Mouse (Mus musculus) CD4-positive, CD25-positive, alpha-beta regulatory T cell (primary cell): ENCODE measurements around the gene Tnip1. TPM values are rescaled to one million over a fixed set of nuclear protein-coding genes. Genes with fewer than 3 reads are reported as not detected.

Experiments
- polyA plus RNA-seq: library from polyadenylated mRNA; unstranded; fragments of 100-300 nt; shearing (Covaris generic); gene quantifications from one replicate; pipeline ENCODE4 v1.2.1, GENCODE M21; 2017

Gene Tnip1
- polyA plus RNA-seq = 164 TPM

DNA sequence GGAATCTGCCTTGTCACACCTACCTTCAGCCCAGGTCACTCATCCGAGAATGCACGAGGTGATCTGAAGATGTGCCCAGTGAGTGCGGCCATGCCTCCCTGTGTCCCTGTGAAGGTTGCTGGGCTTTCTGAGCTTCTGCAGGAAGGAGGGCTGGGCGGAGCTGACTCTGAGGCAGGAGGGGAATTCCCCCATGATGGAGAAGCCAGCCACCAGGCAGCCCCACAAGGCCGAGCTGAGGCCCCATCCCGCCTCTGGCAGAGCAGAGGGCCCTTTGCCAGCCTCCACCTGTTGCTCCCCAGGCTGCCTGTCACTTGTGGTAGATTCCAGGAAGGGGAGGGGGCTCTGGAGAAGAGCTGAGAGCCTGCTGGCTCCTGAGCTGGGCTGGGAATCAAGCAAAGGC lies at the start of gene Tnip1:
Gene Tnip1 (minus strand): TSS at position 108 of the 400 bp plus-strand sequence.

DNA sequence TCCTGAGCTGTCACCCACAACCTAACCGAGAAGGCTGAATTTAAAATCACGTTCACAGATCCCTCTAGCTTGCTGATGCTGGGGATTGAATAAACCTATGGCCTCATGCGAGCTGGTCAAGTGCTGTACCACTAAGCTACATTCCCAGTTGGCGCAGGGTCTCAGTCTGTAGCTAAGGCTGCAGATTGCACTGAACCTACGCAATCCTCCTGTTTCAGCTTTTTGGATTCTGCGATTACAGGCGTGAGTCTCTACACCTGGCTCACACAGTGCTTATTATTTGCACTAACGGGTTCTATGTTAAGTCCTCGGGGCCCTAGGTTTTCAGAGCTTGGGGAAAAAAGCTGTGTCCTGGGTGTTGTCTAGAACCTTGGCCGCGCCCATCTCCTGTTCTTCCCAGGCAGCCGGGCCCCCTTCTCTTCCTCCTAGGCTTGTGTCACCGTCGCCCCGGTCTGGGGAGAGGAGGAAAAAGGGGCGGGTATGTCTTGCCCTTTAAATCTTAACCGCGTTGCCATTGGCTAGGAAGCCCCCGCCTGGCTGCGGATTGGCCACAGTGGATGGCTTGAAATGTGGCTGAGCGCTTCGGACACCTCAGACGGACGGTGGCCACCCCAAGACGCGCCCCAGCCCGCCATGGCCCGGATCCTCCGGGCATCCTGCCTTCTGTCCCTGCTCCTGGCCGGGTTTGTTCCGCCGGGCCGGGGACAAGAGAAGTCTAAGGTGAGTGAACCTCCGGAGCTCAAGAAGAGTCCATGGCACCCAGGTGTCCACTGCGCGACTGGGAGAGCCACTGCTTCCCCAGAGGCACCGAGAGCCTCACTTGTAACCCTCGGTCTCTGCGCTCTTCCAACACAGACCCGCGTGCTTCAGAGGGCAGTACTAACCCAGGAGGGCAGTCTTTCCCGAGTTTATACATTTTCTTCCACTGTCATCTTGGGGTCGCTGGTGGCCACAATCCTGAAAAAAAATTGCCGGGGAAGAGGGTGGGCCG lies 60.1 kb downstream of the Tnip1 start, which contains the start of gene Gpx3:
Gene Gpx3 (plus strand): TSS at position 121 of the 991 bp plus-strand sequence.

DNA sequence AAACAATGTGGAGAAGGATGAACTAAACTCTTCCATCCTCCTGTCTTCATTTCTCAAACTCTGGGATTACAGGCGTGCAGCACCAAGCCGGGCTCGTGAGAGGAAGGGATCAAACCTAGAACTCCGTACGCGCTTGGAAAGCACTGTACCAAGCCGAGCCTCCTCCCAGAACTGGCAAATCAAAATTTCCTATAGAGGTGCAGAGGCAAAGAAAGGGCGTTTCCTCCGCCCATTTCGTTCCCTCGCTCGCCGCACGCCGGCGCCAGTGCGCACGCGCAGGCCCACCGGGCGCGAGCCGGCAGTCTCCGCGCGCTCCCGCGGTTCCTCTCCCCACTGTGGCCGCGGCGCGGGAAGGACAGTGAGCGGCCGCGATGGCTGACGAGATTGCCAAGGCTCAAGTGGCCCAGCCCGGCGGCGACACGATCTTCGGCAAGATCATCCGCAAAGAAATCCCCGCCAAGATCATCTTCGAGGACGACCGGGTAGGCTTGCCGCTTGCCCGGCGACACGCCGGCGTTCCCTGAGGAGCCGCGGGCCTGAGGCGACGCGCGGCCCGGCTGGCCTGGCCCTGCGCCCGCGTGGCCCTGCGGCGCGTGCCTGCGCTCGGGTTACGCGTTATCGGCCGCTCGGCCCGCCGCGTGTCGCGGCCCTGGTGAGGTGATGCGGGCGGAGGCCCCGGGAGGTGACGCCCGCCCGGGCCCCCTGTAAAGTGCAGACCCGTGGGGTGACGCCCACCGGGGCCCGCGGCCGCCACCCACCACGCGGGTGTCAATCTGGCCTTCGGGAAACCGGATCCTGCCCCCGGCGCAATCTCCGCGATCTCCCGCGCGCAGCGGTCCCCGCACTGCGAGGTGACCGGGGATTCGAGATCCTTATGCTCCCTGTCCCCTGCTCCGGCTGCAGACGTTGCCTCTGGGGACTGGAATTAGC lies 96.3 kb downstream of the Tnip1 start, which contains the start of gene Hint1:
Gene Hint1 (plus strand): TSS at position 265 of the 930 bp plus-strand sequence.

Other genes with a start within 250 kb of the Tnip1 start
- gene Cdc42se2, start 175.2 kb downstream of the Tnip1 start, polyA plus RNA-seq = 423 TPM
- 4.6 TPM for gene Lyrm7, start 102.0 kb downstream of the Tnip1 start, polyA plus RNA-seq
- gene Hint1, start 96.5 kb downstream of the Tnip1 start, polyA plus RNA-seq = 277 TPM
- gene Gpx3, start 60.5 kb downstream of the Tnip1 start, polyA plus RNA-seq = 1.1 TPM
- gene Anxa6, start 70.5 kb upstream of the Tnip1 start, polyA plus RNA-seq = 473 TPM
- 60.0 TPM for gene Ccdc69, start 115.2 kb upstream of the Tnip1 start, polyA plus RNA-seq
- 107 TPM for gene Gm2a, start 135.2 kb upstream of the Tnip1 start, polyA plus RNA-seq
- gene Slc36a3, start 188.8 kb upstream of the Tnip1 start, polyA plus RNA-seq = 0.69 TPM
- not detected for gene Slc36a2, start 222.2 kb upstream of the Tnip1 start, polyA plus RNA-seq
- 2.3 TPM for gene Slc36a1, start 241.4 kb upstream of the Tnip1 start, polyA plus RNA-seq